Mouse (Mus musculus) intestine, embryonic 15.5 days (tissue): Measurements from ENCODE around the gene Ifnar1. TPM values are rescaled to one million over a fixed set of nuclear protein-coding genes. Genes with fewer than 3 reads are reported as not detected.

ENCODE experiments used
- ATAC-seq: fragments of 200-750 bp; cut with Nextera tagmentation; 2 replicates; pipeline ENCODE4 v1.8.0; 2017; ENCODE audit warnings: moderate TSS enrichment, moderate library complexity
- H3K27ac ChIP-seq: fragments of 300-500 bp; sonication (generic); 2 replicates; pipeline ENCODE4 v1.5.1; 2015; ENCODE audit warnings: mild to moderate bottlenecking, inconsistent platforms
- H3K27me3 ChIP-seq: fragments of 300-500 bp; sonication (generic); replicated peaks from 2 replicates; pipeline ENCODE4 v1.6.1; 2015; ENCODE audit warnings: inconsistent platforms
- H3K36me3 ChIP-seq: fragments of 300-500 bp; sonication (generic); 2 replicates; pipeline ENCODE4 v1.6.1; 2015; ENCODE audit warnings: inconsistent platforms
- H3K4me1 ChIP-seq: fragments of 300-500 bp; sonication (generic); replicated peaks from 2 replicates; pipeline ENCODE4 v1.6.1; 2015; ENCODE audit warnings: inconsistent platforms
- H3K4me2 ChIP-seq: fragments of 300-500 bp; sonication (generic); replicated peaks from 2 replicates; pipeline ENCODE4 v1.6.1; 2015; ENCODE audit warnings: mild to moderate bottlenecking, inconsistent platforms
- H3K4me3 ChIP-seq: fragments of 300-500 bp; sonication (generic); replicated peaks from 2 replicates; pipeline ENCODE4 v1.5.1; 2015; ENCODE audit warnings: inconsistent platforms
- H3K9ac ChIP-seq: fragments of 300-500 bp; sonication (generic); 2 replicates; pipeline ENCODE4 v1.6.1; 2015; ENCODE audit warnings: inconsistent platforms
- H3K9me3 ChIP-seq: fragments of 300-500 bp; sonication (generic); 2 replicates; pipeline ENCODE4 v1.6.1; 2016; ENCODE audit warnings: inconsistent platforms
- WGBS: fragments of 180-500 bp; shearing (Covaris S2); methylation state at CpG from one replicate; pipeline ENCODE4 v1.1.7; 2015; 5-methylcytosine and 5-hydroxymethylcytosine counted together
- polyA plus RNA-seq: library from polyadenylated mRNA; unstranded; fragments of >200 nt; fragmentation: Nextera tagmentation; extraction: Ambion mirVana; gene quantifications from 2 replicates; pipeline ENCODE4 v1.2.1, GENCODE M21; 2015

The Ifnar1 gene
- polyA plus RNA-seq, 1 experiment from 2014 or later: 40.1 TPM

DNA sequence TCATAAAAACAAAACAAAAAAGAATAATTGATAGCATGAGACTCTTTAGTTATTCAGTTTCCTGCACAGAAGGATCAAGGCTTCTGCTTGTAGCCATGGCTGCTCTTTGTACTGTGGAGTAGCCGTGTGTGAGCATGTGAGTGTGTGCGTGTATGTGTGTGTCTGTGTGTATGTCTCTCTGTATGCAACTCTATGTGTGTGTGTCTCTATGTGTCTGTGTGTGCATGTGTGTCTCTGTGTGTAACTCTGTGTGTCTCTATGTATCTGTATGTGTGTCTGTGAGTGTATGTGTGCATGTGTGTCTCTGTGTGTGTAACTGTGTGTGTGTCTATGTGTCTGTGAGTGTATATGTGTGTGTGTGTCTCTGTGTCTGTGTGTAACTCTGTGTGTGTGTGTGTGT, 64.0 kb downstream of the Ifnar1 start:
- Histone ChIP-seq H3K27ac (peak overlapping the region; percentile 80), H3K4me1 (peaks cover 34% of the 10 kb centered on the region)

DNA sequence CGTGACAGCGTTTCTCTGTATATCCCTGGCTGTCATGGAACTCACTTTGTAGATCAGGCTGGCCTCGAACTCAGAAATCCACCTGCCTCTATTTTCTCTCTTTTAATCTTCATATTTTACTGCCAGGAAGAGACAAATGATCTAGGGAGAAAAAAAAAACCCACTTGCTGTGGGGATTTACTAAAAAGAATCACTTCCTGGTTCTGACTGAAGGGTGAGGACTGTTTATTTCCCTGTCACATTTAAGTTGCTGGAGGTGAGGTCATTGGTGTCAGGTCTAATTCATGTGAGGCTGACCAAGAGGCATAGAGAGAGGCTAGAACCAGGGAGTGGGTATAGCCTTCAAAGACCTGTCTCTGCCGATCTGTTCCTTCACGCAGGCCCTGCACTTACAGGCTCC, 64.6 kb downstream of the Ifnar1 start:
- H3K27me3 ChIP-seq: no peaks in the 10 kb centered on the region
- peak overlapping the region; percentile 70 for H3K27ac ChIP-seq
- ATAC-seq: no peak
- peak overlapping the region; percentile 74 for H3K4me2 ChIP-seq
- peaks cover 41% of the 10 kb centered on the region for H3K4me1 ChIP-seq
- no peak overlapping the region for H3K9ac ChIP-seq
- 65% methylated on average over 5 of the region's 5 CpGs for WGBS
- H3K4me3 ChIP-seq: no peak overlapping the region
- H3K9me3 ChIP-seq: no peaks in the 10 kb centered on the region
- no peaks in the 10 kb centered on the region for H3K36me3 ChIP-seq

More for the DNA sequence above, 64.0 kb downstream of the Ifnar1 start:
- no peak for ATAC-seq
- Histone ChIP-seq H3K4me3 (peak overlapping the region; percentile 26), H3K4me2 (peak overlapping the region; percentile 74), H3K27me3 (no peaks in the 10 kb centered on the region), H3K9me3 (no peaks in the 10 kb centered on the region), H3K36me3 (no peaks in the 10 kb centered on the region), H3K9ac (peak overlapping the region; percentile 14; the same call in 1 of the 2 replicates)
- whole genome bisulfite sequencing: 70% methylated on average over 2 of the region's 2 CpGs

DNA sequence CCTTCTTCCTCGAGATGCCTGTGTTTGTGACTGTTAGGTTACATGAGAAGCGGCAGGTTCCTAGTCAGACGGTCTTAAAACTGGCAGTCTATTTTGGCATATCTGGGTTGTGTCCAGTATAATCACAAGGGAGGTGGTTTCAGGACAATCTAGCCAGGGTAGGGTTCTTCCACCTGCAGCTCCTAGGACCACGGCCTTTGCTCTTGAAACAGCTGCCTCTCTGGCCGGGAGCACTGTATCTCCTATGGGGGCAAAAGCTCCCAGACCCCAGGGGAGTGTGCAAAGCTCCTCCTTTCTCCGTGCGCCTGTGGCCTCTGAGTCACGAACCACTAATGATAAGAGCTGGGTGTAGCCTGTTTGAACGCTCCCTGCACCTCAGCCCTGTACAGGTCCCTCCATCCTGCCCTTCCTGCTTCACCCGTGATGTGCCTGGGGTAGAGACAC, 66.1 kb downstream of the Ifnar1 start:
- H3K9ac ChIP-seq: no peak overlapping the region
- H3K4me1 ChIP-seq: peaks cover 44% of the 10 kb centered on the region

DNA sequence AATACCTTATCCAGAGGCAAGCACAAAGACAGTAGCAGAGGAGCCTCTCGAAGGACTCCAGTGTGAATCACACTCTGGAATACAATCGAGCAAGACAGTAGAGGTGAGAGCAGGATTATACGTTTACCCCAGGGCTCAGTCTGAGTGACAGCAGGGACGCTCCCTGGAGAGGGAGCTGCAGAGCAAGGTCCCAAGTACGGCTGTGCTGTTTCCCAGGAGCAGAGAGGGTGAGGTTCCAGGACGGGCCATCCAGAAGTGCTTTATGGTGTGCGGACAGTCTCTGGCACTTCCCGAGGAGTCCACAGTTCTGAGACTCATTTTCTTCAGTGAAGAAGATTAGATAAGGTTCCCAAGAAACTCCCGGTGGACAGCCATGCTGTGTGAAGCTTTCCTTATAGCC, 67.0 kb downstream of the Ifnar1 start:
- Histone ChIP-seq H3K36me3 (0 out of 2 replicates have a peak, but pooled peaks cover 4% of the 10 kb centered on the region), H3K27ac (peak overlapping the region; percentile 75), H3K4me1 (peaks cover 39% of the 10 kb centered on the region), H3K4me3 (no peak overlapping the region), H3K9ac (no peak overlapping the region), H3K4me2 (peak overlapping the region; percentile 6; the same call in 1 of the 2 replicates), H3K27me3 (no peaks in the 10 kb centered on the region), H3K9me3 (no peaks in the 10 kb centered on the region)
- WGBS: 50% methylated on average over 9 of the region's 9 CpGs
- peak; percentile 40 for ATAC-seq

More for the DNA sequence above, 66.1 kb downstream of the Ifnar1 start:
- Histone ChIP-seq H3K9me3 (no peaks in the 10 kb centered on the region), H3K4me3 (no peak overlapping the region), H3K27ac (peak overlapping the region; percentile 75), H3K36me3 (0 out of 2 replicates have a peak, but pooled peaks cover 4% of the 10 kb centered on the region), H3K4me2 (peak overlapping the region; percentile 6), H3K27me3 (no peaks in the 10 kb centered on the region)
- WGBS: 59% methylated on average over 10 of the region's 10 CpGs
- peak; percentile 63 for ATAC-seq

DNA sequence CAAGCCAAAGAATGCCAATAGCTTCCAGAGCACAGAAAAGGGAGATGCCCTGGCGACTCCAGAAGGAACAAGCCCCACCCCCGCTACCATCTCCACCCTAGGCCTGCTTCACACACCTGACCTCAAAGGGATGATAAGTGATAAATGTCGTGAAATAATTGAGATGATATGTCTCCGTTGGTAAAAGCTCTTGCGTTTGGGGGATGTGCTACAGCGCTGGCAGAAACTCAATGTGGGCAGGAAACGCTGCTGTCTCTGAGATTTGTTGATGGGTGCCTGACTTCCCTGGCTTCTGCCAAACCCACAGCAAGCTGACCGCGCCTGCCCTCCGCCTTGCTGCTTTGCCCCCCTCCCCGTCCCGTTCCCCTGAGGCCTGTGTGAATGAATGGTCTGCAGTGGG, 68.6 kb downstream of the Ifnar1 start:
- no peaks in the 10 kb centered on the region for H3K9me3 ChIP-seq
- no peak overlapping the region for H3K27ac ChIP-seq
- peaks cover 12% of the 10 kb centered on the region; the same call in 1 of the 2 replicates for H3K36me3 ChIP-seq
- 50% methylated on average over 12 of the region's 12 CpGs for WGBS
- no peaks in the 10 kb centered on the region for H3K27me3 ChIP-seq
- H3K9ac ChIP-seq: no peak overlapping the region
- H3K4me2 ChIP-seq: no peak overlapping the region; the same call in 1 of the 2 replicates
- no peak overlapping the region for H3K4me3 ChIP-seq
- peaks cover 35% of the 10 kb centered on the region for H3K4me1 ChIP-seq
- no peak for ATAC-seq

DNA sequence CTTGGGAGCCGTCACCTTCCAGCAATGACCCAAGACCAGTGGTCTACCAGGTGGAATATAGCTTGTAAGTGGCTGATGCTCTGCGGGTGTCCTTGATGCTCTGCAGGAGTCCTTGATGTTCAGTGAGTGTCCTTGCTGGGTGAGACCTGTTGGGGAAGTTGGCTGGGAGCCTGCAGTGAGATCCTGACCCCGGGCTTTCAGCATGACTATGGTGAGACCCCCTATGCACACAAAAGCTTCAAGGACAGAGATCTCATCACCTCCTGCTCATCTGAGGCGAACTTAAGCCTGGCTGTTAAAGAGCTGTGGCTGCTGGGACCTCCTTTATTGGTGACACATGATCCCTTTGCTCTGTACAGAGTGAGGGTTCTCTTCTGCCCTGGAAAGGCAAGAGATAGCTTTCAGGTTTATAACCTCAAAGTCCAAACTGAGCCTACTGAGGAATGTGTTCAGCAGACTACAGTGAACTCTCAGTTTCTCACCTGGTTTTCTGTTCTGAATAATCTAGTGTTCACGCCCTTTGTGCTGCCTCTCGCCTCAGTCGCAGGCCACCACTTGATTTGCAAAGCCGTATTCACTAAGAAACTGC, 70.1 kb downstream of the Ifnar1 start:
- no peak overlapping the region for H3K4me2 ChIP-seq
- H3K9me3 ChIP-seq: no peaks in the 10 kb centered on the region
- H3K27ac ChIP-seq: peak overlapping the region; percentile 25
- H3K9ac ChIP-seq: no peak overlapping the region
- H3K36me3 ChIP-seq: peaks cover 18% of the 10 kb centered on the region; the same call in 1 of the 2 replicates
- H3K4me1 ChIP-seq: peaks cover 29% of the 10 kb centered on the region
- 66% methylated on average over 8 of the region's 8 CpGs for WGBS
- no peak overlapping the region for H3K4me3 ChIP-seq
- ATAC-seq: peak; percentile 69
- H3K27me3 ChIP-seq: no peaks in the 10 kb centered on the region

DNA sequence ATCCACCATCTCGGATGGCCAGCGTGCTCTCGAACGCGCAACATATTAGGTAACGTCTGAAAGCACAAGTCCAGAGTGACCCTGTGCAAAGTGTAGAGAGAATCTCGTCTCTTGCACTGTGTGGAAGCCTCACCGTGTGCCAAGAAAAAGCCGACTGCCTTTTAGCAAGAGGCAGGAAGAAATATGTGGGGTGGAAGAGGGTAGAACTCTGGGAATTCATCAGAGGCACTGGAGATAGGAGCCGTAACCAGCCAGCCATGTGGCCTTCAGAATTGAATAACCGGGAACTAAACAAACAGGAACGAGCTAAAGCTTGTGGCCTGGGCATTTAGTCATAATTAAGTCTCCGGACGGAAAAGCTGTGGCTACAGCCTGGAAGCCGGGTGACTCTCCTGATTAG, 71.6 kb downstream of the Ifnar1 start:
- WGBS: 70% methylated on average over 15 of the region's 15 CpGs
- Histone ChIP-seq H3K9ac (no peak overlapping the region), H3K36me3 (peaks cover 21% of the 10 kb centered on the region; the same call in 1 of the 2 replicates), H3K4me3 (no peak overlapping the region), H3K27me3 (no peaks in the 10 kb centered on the region), H3K4me2 (no peak overlapping the region), H3K4me1 (peaks cover 29% of the 10 kb centered on the region), H3K9me3 (no peaks in the 10 kb centered on the region), H3K27ac (no peak overlapping the region)
- no peak for ATAC-seq

Other genes starting within 250 kb of the Ifnar1 start
- gene Olig1, start 215.5 kb upstream of the Ifnar1 start, polyA plus RNA-seq: 0.13 TPM in 1 of 2 replicates, not detected in the other
- gene Ifnar2, start 112.5 kb upstream of the Ifnar1 start, polyA plus RNA-seq: 43.9 and 44.5 TPM in 2 replicates
- not detected in 2 replicates for gene Gm21970, start 93.5 kb upstream of the Ifnar1 start, polyA plus RNA-seq
- 64.8 and 74.4 TPM in 2 replicates for gene Il10rb, start 79.1 kb upstream of the Ifnar1 start, polyA plus RNA-seq
- gene Ifngr2, start 61.8 kb downstream of the Ifnar1 start, polyA plus RNA-seq: 76.4 and 90.6 TPM in 2 replicates
- 31.7 and 32.2 TPM in 2 replicates for gene Tmem50b, start 112.6 kb downstream of the Ifnar1 start, polyA plus RNA-seq
- gene Dnajc28, start 133.8 kb downstream of the Ifnar1 start, polyA plus RNA-seq: 2.1 and 2.5 TPM in 2 replicates
- 107 and 110 TPM in 2 replicates for gene Gart, start 161.7 kb downstream of the Ifnar1 start, polyA plus RNA-seq
- 100 and 101 TPM in 2 replicates for gene Son, start 162.3 kb downstream of the Ifnar1 start, polyA plus RNA-seq
- 16.3 and 17.6 TPM in 2 replicates for gene Donson, start 203.5 kb downstream of the Ifnar1 start, polyA plus RNA-seq
- 64.1 and 68.7 TPM in 2 replicates for gene Cryzl1, start 243.7 kb downstream of the Ifnar1 start, polyA plus RNA-seq
- gene Itsn1, start 244.0 kb downstream of the Ifnar1 start, polyA plus RNA-seq: 16.2 and 16.4 TPM in 2 replicates